Mouse (Mus musculus) ES-E14 (cell line): ENCODE data around the gene Rab3c. TPM values are rescaled to one million over a fixed set of nuclear protein-coding genes. Genes with fewer than 3 reads are reported as not detected.

ENCODE experiments used
- DNase-seq: peaks from one replicate; pipeline ENCODE4 v3.0.0-alpha.2; 2013; ENCODE audit warnings: low read depth, low spot score
- H3K27ac ChIP-seq: 2 replicates; pipeline ENCODE4 v1.5.1; 2012; ENCODE audit warnings: low read depth, mild to moderate bottlenecking, low read length, moderate library complexity, mixed read lengths; ENCODE audit not compliant: poor library complexity, insufficient read depth, severe bottlenecking
- H3K36me3 ChIP-seq: 2 replicates; pipeline ENCODE4 v1.6.1; 2012; ENCODE audit warnings: mild to moderate bottlenecking, low read length, moderate library complexity, mixed read lengths; ENCODE audit not compliant: control insufficient read depth, poor library complexity, insufficient read depth, severe bottlenecking
- H3K4me1 ChIP-seq, 2 experiments: fragments of 150-350 bp in 1 of 2; sonication (generic) in 1 of 2; 2 replicates each; pipeline ENCODE4 v1.6.1; 2012; ENCODE audit warnings: low read length in 2 of 2, mild to moderate bottlenecking in 1 of 2, mixed read lengths in 1 of 2; ENCODE audit not compliant: control insufficient read depth in 2 of 2, insufficient read depth in 2 of 2, poor library complexity in 1 of 2
- H3K4me3 ChIP-seq, 2 experiments: fragments of 150-350 bp in 1 of 2; sonication (generic) in 1 of 2; 2 replicates each; pipeline ENCODE4 v1.5.1; 2012; ENCODE audit warnings: low read length in 2 of 2, low read depth in 1 of 2, mild to moderate bottlenecking in 1 of 2, mixed read lengths in 1 of 2; ENCODE audit not compliant: insufficient read depth in 1 of 2, poor library complexity in 1 of 2, severe bottlenecking in 1 of 2
- H3K9ac ChIP-seq: 2 replicates; pipeline ENCODE4 v1.6.1; 2012; ENCODE audit warnings: low read depth, mild to moderate bottlenecking, low read length, mixed read lengths; ENCODE audit not compliant: poor library complexity, insufficient read depth, severe bottlenecking
- H3K9me3 ChIP-seq: fragments of 150-350 bp; sonication (generic); 2 replicates; pipeline ENCODE4 v1.6.1; 2012; ENCODE audit warnings: low read depth, mild to moderate bottlenecking, low read length; ENCODE audit not compliant: control insufficient read depth, insufficient read depth
- CHD2 ChIP-seq: IDR thresholded peaks from 2 replicates; pipeline ENCODE4 v1.6.1; 2014; ENCODE audit warnings: mild to moderate bottlenecking, low read depth, low read length, inconsistent platforms
- HCFC1 ChIP-seq: IDR thresholded peaks from 2 replicates; pipeline ENCODE4 v1.6.1; 2012; ENCODE audit warnings: low read length, inconsistent platforms, borderline replicate concordance; ENCODE audit not compliant: insufficient read depth
- MAFK ChIP-seq: IDR thresholded peaks from 2 replicates; pipeline ENCODE4 v1.6.1; 2014; ENCODE audit warnings: mild to moderate bottlenecking, low read depth, low read length, inconsistent platforms; ENCODE audit not compliant: insufficient read depth
- ZC3H11A ChIP-seq: IDR thresholded peaks from 2 replicates; pipeline ENCODE4 v1.6.1; 2012; ENCODE audit warnings: low read depth, mild to moderate bottlenecking, inconsistent platforms, low read length, borderline replicate concordance
- ZNF384 ChIP-seq: IDR thresholded peaks from 2 replicates; pipeline ENCODE4 v1.6.1; 2012; ENCODE audit warnings: low read depth, low read length, inconsistent platforms
- in situ Hi-C, 2 experiments: fragments of 600-800 bp; cut with MboI; formaldehyde crosslinking; loops; one replicate each; pipeline ENCODE4 v1.15.1; 2025; ENCODE audit warnings: low sequenced_read_pairs in 2 of 2, inconsistent platforms in 1 of 2; ENCODE audit not compliant: unreplicated experiment in 2 of 2
- total RNA-seq: library from RNA; depleted of rRNA; stranded (reverse); fragments of 300-350 nt; gene quantifications from 2 replicates; pipeline ENCODE4 v1.2.3, GENCODE M21; 2012

The Rab3c gene
- total RNA-seq, 1 experiment, result not detected

DNA sequence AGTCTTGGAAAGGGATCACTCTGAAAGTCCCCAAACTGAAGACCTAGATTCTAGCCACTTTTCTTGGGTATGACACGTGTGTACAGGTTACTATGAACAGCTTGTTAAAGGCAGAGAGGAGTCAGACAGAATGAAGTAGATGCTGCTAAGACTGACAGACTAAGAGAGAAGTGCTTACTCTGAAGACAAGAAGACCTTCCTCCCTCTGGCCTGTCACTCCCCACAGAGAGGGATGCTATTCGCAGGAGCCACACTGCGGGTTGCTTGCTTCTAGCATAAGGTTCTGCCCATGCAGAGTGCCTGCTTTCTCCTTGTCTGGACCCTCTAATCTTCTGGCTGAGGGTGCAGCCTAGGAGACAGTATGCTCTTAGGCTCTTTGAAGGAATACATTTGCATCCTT lies 135.3 kb downstream of the Rab3c start:
- no peaks in the 10 kb centered on the region for H3K36me3 ChIP-seq
- no peaks in the 10 kb centered on the region for H3K9me3 ChIP-seq
- H3K9ac ChIP-seq, result no peak overlapping the region
- H3K4me1 ChIP-seq, result peaks cover 0 to 2% of the 10 kb centered on the region in 2 experiments; a peak in 1 of 4 replicates
- H3K27ac ChIP-seq, result no peak overlapping the region
- no peak overlapping the region for H3K4me3 ChIP-seq
- in situ Hi-C loops, result no loop called here
- no peak for DNase-seq
- no peak for TF ChIP-seq MAFK
- no peak for TF ChIP-seq ZC3H11A
- no peak for TF ChIP-seq ZNF384
- TF ChIP-seq HCFC1, result no peak
- TF ChIP-seq CHD2, result no peak

- no peak overlapping the region for H3K4me3 ChIP-seq
- TF ChIP-seq HCFC1, result no peak
- TF ChIP-seq CHD2, result no peak
- TF ChIP-seq ZC3H11A, result no peak
- no peak for TF ChIP-seq MAFK
- TF ChIP-seq ZNF384, result no peak
- H3K27ac ChIP-seq, result no peak overlapping the region
- peaks cover 0 to 2% of the 10 kb centered on the region in 2 experiments; a peak in 1 of 4 replicates for H3K4me1 ChIP-seq
- no peak for DNase-seq
- H3K36me3 ChIP-seq, result no peaks in the 10 kb centered on the region
- in situ Hi-C loops, result no loop called here
- H3K9me3 ChIP-seq, result no peaks in the 10 kb centered on the region
- no peak overlapping the region for H3K9ac ChIP-seq
Measured at GRCm38 (mm10) chr13:110145019-110145418, 135.8 kb downstream of the Rab3c start.

- H3K4me1 ChIP-seq, result no peaks in the 10 kb centered on the region
- H3K4me3 ChIP-seq, result no peak overlapping the region
- DNase-seq, result no peak
- no peak overlapping the region for H3K27ac ChIP-seq
- H3K9me3 ChIP-seq, result no peaks in the 10 kb centered on the region
- in situ Hi-C loops, result no loop called here
- H3K9ac ChIP-seq, result no peak overlapping the region
- TF ChIP-seq MAFK (no peak), ZC3H11A (no peak), ZNF384 (no peak), CHD2 (no peak), HCFC1 (no peak)
- H3K36me3 ChIP-seq, result no peaks in the 10 kb centered on the region
Measured at GRCm38 (mm10) chr13:110139339-110139738, 141.5 kb downstream of the Rab3c start.

DNA sequence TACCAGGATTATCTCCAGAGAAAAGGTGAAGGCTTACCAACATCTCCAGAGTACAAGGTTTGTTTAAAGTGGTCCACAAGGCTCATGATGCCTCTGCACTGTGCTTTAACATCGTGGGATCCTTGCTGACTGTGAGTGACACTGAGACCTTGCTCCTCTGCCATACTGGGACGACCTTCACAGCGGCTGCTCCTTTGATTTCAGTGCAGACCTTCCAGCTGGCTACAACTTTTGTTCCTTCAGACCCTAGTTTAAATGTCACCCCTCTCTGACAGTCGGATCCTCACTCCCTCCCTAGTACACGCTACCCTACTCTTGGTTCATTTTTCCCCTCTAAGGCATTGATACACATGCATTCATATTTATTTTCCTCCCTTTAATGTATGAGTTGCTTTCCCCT lies 142.2 kb downstream of the Rab3c start:
- no peak overlapping the region for H3K27ac ChIP-seq
- H3K9me3 ChIP-seq, result no peaks in the 10 kb centered on the region
- in situ Hi-C loops, result no loop called here
- DNase-seq, result no peak
- no peaks in the 10 kb centered on the region for H3K36me3 ChIP-seq
- TF ChIP-seq ZC3H11A (no peak), CHD2 (no peak), MAFK (no peak), ZNF384 (no peak), HCFC1 (no peak)
- H3K4me3 ChIP-seq, result no peak overlapping the region
- H3K9ac ChIP-seq, result no peak overlapping the region
- no peaks in the 10 kb centered on the region for H3K4me1 ChIP-seq
